Mouse (Mus musculus): ENCODE data around the gene Kcna7. TPM values are rescaled to one million over a fixed set of nuclear protein-coding genes. Genes with fewer than 3 reads are reported as not detected.
"Not testable (repeated sequence)": the region's sequence is repeated elsewhere in the genome, so short reads cannot be mapped to it uniquely, and the experiment has no call there.

Kcna7 gene
- polyA plus RNA-seq, 1 experiment from 2014 or later = 0.19 TPM

- H3K36me3 ChIP-seq = peaks cover 7% of the 10 kb centered on the region; the same call in 1 of the 2 replicates
- 84% methylated on average over 15 of the region's 15 CpGs for WGBS
- H3K4me2 ChIP-seq (replicated peaks) = peak overlapping the region; percentile 99
- ATAC-seq = no peak
- peak overlapping the region; percentile 59; the same call in 1 of the 2 replicates for H3K4me3 ChIP-seq (replicated peaks)
- peaks cover 24% of the 10 kb centered on the region for H3K4me1 ChIP-seq (replicated peaks)
- peaks cover 28% of the 10 kb centered on the region for H3K27me3 ChIP-seq (replicated peaks)
- H3K27ac ChIP-seq = no peak overlapping the region
- H3K9ac ChIP-seq = 0 out of 2 replicates have a peak overlapping the region, but pooled peaks have one; percentile 29
- no peaks in the 10 kb centered on the region for H3K9me3 ChIP-seq
These were observed 37.3 kb upstream of the Kcna7 start for GRCm38 (mm10) chr7:45368178-45368577.

DNA sequence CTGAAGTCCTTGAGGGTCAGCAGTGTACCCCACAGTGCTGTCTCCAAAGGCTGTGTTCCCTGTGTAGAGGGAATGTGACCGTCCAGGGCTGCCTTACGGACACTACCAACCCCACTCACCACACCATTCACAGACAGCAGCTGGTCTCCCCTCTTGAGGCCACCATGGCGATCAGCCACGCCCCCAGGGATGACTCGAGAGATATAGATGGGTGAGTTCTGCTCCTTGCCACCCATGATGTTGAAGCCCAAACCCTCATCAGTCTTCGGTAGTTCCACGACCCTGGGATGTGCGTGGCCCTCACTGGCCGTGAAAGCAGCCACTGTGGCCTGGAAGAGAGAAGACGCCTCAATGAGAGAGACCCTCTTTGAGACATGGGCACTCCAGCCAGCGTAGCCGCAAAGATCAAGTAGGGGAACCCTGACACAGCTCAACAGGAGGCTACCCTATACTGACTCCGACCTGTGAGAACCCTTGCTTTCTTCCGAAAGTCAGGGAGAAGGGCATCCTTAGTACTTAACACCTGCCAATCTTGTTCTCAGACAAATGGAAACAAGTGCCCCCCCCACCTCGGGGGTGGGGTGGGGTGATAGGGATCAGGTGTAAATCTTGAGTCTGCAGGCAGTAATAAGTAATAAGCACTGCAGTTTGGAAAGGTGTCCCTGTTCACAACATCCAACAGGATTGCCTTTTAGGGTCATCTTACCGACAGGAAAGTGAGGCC lies 36.3 kb upstream of the Kcna7 start:
- peaks cover 24% of the 10 kb centered on the region for H3K4me1 ChIP-seq (replicated peaks)
- peaks cover 25% of the 10 kb centered on the region for H3K27me3 ChIP-seq (replicated peaks)
- H3K27ac ChIP-seq = no peak overlapping the region
- ATAC-seq = no peak
- peak overlapping the region; percentile 99 for H3K4me2 ChIP-seq (replicated peaks)
- 73% methylated on average over 16 of the region's 16 CpGs for WGBS
- no peaks in the 10 kb centered on the region for H3K9me3 ChIP-seq
- no peak overlapping the region for H3K9ac ChIP-seq
- H3K4me3 ChIP-seq (replicated peaks) = no peak overlapping the region
- H3K36me3 ChIP-seq = peaks cover 7% of the 10 kb centered on the region; the same call in 1 of the 2 replicates

DNA sequence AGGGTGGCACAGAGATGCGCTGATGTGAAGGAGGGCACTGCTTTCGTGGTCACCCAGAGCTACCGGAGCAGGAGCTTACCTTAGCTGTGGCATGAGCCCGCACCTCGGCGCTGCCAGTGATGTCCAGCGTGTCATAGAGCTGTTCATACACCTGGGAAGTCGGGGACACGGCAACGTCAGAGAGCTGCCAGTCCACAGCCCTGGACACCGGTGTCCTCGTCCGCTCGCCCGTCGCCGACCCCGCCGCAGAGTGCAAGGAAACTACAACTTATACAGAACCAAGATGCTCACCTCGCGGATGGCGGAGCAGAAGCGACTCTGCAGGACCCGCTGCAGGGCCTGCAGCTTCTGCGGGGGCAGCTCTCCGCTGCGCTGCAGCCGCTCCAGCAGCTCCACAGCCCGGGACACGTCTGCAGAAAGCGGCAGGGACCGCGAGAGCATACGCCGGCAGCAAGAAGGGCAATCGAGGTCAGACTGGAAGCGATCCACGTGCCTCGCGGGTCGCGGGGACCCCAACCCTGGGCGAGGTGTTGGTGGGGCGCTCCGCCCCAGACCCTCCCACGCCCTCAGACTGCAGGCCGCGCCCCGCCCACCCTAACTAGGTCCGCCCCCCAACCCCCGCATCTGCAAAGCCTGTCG lies 35.5 kb upstream of the Kcna7 start:
- H3K9ac ChIP-seq = peak overlapping the region; percentile 56
- ATAC-seq = peak; percentile 1; the same call in 1 of the 2 replicates

GRCm38 (mm10) chr7:45370475-45371311 lies 34.8 kb upstream of the Kcna7 start, which contains the start of gene Lin7b:
Gene Lin7b, minus strand, starts transcription at chr7:45370583.
- peaks cover 10% of the 10 kb centered on the region for H3K36me3 ChIP-seq
- no peaks in the 10 kb centered on the region for H3K9me3 ChIP-seq
- WGBS = 9% methylated on average over 28 of the region's 28 CpGs
- H3K27me3 ChIP-seq (replicated peaks) = peaks cover 14% of the 10 kb centered on the region
- H3K4me2 ChIP-seq (replicated peaks) = peak within 1 kb of the TSS; percentile 99
- peaks cover 24% of the 10 kb centered on the region for H3K4me1 ChIP-seq (replicated peaks)
- H3K4me3 ChIP-seq (replicated peaks) = peak within 1 kb of the TSS; percentile 53
- ATAC-seq = peak; percentile 85
- H3K27ac ChIP-seq = peak within 1 kb of the TSS; percentile 44; the same call in 1 of the 2 replicates
- H3K9ac ChIP-seq = peak within 1 kb of the TSS; percentile 56

More for the DNA sequence above, 35.5 kb upstream of the Kcna7 start:
- peaks cover 7% of the 10 kb centered on the region; the same call in 1 of the 2 replicates for H3K36me3 ChIP-seq
- H3K27me3 ChIP-seq (replicated peaks) = peaks cover 22% of the 10 kb centered on the region
- H3K4me1 ChIP-seq (replicated peaks) = peaks cover 24% of the 10 kb centered on the region
- H3K9me3 ChIP-seq = no peaks in the 10 kb centered on the region
- H3K4me2 ChIP-seq (replicated peaks) = peak overlapping the region; percentile 99
- peak overlapping the region; percentile 53 for H3K4me3 ChIP-seq (replicated peaks)
- H3K27ac ChIP-seq = no peak overlapping the region
- WGBS = 8% methylated on average over 51 of the region's 52 CpGs

GRCm38 (mm10) chr7:45372371-45372770 lies 33.1 kb upstream of the Kcna7 start:
- Histone ChIP-seq H3K9me3 (no peaks in the 10 kb centered on the region), H3K4me1 (replicated peaks) (peaks cover 14% of the 10 kb centered on the region), H3K27me3 (replicated peaks) (peaks cover 10% of the 10 kb centered on the region), H3K9ac (no peak overlapping the region), H3K36me3 (peaks cover 26% of the 10 kb centered on the region), H3K27ac (no peak overlapping the region), H3K4me3 (replicated peaks) (no peak overlapping the region), H3K4me2 (replicated peaks) (no peak overlapping the region)
- WGBS = 79% methylated on average over 5 of the region's 5 CpGs
- ATAC-seq = no peak

GRCm38 (mm10) chr7:45374620-45375019 lies 30.8 kb upstream of the Kcna7 start:
- no peak for ATAC-seq
- Histone ChIP-seq H3K27ac (no peak overlapping the region), H3K27me3 (replicated peaks) (no peaks in the 10 kb centered on the region; the same call in 1 of the 2 replicates), H3K4me1 (replicated peaks) (peaks cover 6% of the 10 kb centered on the region), H3K36me3 (peaks cover 43% of the 10 kb centered on the region), H3K9me3 (no peaks in the 10 kb centered on the region), H3K9ac (no peak overlapping the region), H3K4me3 (replicated peaks) (no peak overlapping the region), H3K4me2 (replicated peaks) (no peak overlapping the region)
- WGBS = 94% methylated on average over 8 of the region's 8 CpGs

DNA sequence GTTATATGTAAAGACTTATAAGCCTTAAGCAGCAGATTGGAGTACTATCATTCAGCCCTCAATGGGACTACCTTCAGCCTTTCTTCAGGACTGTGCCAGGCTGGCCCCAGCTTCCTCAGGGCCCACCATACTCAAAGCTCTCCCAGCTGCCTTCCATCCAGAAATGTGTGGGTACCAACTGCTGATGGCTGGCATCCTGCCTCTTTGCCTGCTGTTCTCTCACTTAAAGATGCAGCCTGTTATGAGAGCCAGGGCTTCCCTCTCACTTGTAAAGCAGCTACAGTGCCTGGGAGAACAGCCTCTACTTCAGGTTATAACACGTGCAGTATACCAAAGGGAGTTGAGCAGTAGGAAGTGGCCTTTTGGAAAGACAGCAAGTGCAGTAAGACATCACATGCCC lies 29.4 kb upstream of the Kcna7 start:
- no peak overlapping the region for H3K4me2 ChIP-seq (replicated peaks)
- H3K9me3 ChIP-seq = no peaks in the 10 kb centered on the region
- no peak overlapping the region for H3K4me3 ChIP-seq (replicated peaks)
- no peaks in the 10 kb centered on the region for H3K4me1 ChIP-seq (replicated peaks)
- WGBS = 87% methylated on average over 1 of the region's 1 CpGs
- no peak for ATAC-seq
- no peak overlapping the region for H3K9ac ChIP-seq
- no peaks in the 10 kb centered on the region for H3K27me3 ChIP-seq (replicated peaks)
- no peak overlapping the region for H3K27ac ChIP-seq
- peaks cover 56% of the 10 kb centered on the region for H3K36me3 ChIP-seq

GRCm38 (mm10) chr7:45386077-45386476 lies 19.4 kb upstream of the Kcna7 start:
- 85% methylated on average over 3 of the region's 3 CpGs for WGBS
- no peak overlapping the region for H3K4me3 ChIP-seq (replicated peaks)
- no peaks in the 10 kb centered on the region for H3K9me3 ChIP-seq
- no peak for ATAC-seq
- H3K4me1 ChIP-seq (replicated peaks) = no peaks in the 10 kb centered on the region
- peaks cover 60% of the 10 kb centered on the region for H3K36me3 ChIP-seq
- H3K4me2 ChIP-seq (replicated peaks) = no peak overlapping the region
- no peaks in the 10 kb centered on the region for H3K27me3 ChIP-seq (replicated peaks)
- no peak overlapping the region for H3K9ac ChIP-seq
- no peak overlapping the region for H3K27ac ChIP-seq

DNA sequence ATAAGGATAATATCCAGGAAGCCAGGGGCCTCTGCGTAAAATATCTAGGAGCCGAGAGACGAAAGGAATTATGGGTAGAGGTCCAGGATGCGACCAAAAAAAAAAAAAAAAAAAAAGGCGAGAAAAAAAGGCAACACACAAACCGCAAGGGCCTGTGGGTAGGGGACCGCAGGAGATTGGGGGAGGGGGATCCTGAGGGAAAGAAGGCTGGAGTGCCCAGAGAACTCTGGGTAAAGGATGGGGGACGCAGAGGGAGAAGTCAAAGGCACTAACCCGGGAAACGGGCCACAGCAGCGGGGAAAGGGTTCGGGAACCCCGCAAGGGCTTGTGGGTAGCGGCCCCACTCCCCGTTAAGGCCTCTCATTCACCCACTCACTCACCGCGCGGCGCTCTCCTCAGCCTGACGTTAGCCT lies 10.3 kb upstream of the Kcna7 start:
- H3K27me3 ChIP-seq (replicated peaks) = no peaks in the 10 kb centered on the region
- peak overlapping the region; percentile 91 for H3K9ac ChIP-seq
- H3K36me3 ChIP-seq = peaks cover 9% of the 10 kb centered on the region
- H3K4me1 ChIP-seq (replicated peaks) = peaks cover 13% of the 10 kb centered on the region
- H3K4me2 ChIP-seq (replicated peaks) = peak overlapping the region; percentile 89
- peak overlapping the region; percentile 79 for H3K4me3 ChIP-seq (replicated peaks)
- under 1% methylated on average over 19 of the region's 20 CpGs for WGBS
- peak overlapping the region; percentile 98 for H3K27ac ChIP-seq
- peak; percentile 85 for ATAC-seq
- H3K9me3 ChIP-seq = no peaks in the 10 kb centered on the region

DNA sequence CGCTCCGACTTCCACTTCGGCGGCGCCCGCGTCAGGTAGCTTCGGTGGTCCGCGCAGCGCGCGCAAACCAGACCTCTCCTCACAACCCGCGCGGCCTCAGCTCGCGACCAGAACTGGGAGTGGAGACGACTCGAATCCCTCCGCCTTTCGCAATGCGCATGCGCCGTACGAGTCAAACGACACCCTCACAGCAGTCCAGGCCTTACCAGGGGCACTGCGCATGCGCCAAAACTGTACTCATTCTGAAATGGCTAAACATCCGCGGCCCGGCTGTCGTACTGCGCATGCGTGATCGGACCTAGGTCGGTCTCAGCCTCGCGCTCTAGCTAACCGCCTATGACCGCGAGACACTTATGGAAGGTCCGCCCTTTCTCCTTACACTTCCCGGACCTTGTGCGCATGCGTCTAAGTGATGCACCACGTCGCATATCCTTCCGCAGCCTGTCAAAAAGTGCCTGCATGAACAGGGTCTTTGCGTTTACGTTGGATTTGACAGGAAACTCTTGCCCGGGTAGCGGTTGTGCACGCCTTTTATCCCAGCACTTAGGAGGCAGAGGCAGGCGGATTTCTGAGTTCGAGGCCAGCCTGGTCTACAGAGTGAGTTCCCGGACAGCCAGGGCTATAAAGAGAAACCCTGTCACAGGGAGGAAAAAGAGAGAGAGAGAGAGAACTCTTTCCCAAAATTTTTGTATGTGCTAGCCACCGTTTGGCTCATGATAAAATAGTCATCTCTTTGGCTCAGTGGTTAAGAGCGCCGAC lies 9.7 kb upstream of the Kcna7 start, which contains the start of gene Snrnp70:
Snrnp70 (minus strand) TSS at position 165 of the 759 bp plus-strand sequence.
- H3K9ac ChIP-seq = peak within 1 kb of the TSS; percentile 91
- under 1% methylated on average over 60 of the region's 60 CpGs for WGBS
- peak; percentile 98 for ATAC-seq
- peaks cover 13% of the 10 kb centered on the region for H3K4me1 ChIP-seq (replicated peaks)
- peak within 1 kb of the TSS; percentile 98 for H3K27ac ChIP-seq
- H3K4me2 ChIP-seq (replicated peaks) = peak within 1 kb of the TSS; percentile 89
- no peaks in the 10 kb centered on the region for H3K9me3 ChIP-seq
- no peaks in the 10 kb centered on the region for H3K27me3 ChIP-seq (replicated peaks)
- H3K36me3 ChIP-seq = peaks cover 9% of the 10 kb centered on the region
- peak within 1 kb of the TSS; percentile 79 for H3K4me3 ChIP-seq (replicated peaks)

DNA sequence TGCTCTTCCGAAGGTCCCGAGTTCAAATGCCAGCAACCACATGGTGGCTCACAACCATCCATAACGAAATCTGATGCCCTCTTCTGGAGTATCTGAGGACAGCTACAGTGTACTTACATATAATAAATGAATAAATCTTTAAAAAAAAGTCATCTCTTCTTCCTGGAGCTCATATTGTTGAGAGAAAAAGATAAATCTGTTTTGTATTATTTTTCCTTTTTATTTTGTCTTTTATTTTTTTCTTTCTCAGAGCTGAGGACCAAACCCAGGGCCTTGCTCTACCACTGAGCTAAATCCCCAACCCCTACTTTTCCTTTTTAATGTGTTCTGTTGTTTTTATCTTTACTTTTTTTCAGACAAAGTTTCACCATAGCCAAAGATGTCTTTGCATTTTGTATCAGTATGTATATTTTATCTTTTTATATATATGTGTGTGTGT lies 9.1 kb upstream of the Kcna7 start:
- peaks cover 13% of the 10 kb centered on the region for H3K4me1 ChIP-seq (replicated peaks)
- peak overlapping the region; percentile 40 for H3K4me3 ChIP-seq (replicated peaks)
- 0% methylated on average over 3 of the region's 3 CpGs for WGBS
- H3K9ac ChIP-seq = peak overlapping the region; percentile 52
- H3K27ac ChIP-seq = 0 out of 2 replicates have a peak overlapping the region, but pooled peaks have one; percentile 74
- not testable (repeated sequence) for H3K27me3 ChIP-seq (replicated peaks); H3K9me3 ChIP-seq; H3K36me3 ChIP-seq
- H3K4me2 ChIP-seq (replicated peaks) = peak overlapping the region; percentile 58
- ATAC-seq = peak; percentile 51

All from intestine, embryonic 15.5 days (tissue).